Mouse (Mus musculus) thymus, postnatal 0 days (tissue): Measurements from ENCODE around the gene Ehbp1. TPM values are rescaled to one million over a fixed set of nuclear protein-coding genes. Genes with fewer than 3 reads are reported as not detected.

Experiments
- DNase-seq: peaks from one replicate; pipeline ENCODE4 v3.0.0-alpha.2; 2015; ENCODE audit warnings: low spot score
- polyA plus RNA-seq: library from polyadenylated mRNA; unstranded; fragments of >200 nt; fragmentation: Nextera tagmentation; extraction: Ambion mirVana; gene quantifications from 2 replicates; pipeline ENCODE4 v1.2.1, GENCODE M21; 2015

Ehbp1 gene
- polyA plus RNA-seq, 1 experiment from 2014 or later = 1.8 TPM

GRCm38 (mm10) chr11:21985118-21985517, 357.0 kb downstream of the Ehbp1 start:
- no peak for DNase-seq

- DNase-seq = no peak
Measured at GRCm38 (mm10) chr11:21974005-21974531, 368.0 kb downstream of the Ehbp1 start.

GRCm38 (mm10) chr11:21973597-21973996, 368.5 kb downstream of the Ehbp1 start:
- no peak for DNase-seq

- no peak for DNase-seq
Measured at GRCm38 (mm10) chr11:21968922-21969321, 373.2 kb downstream of the Ehbp1 start.

Other genes starting within 250 kb of the Ehbp1 start
- gene Tmem17, start 169.8 kb upstream of the Ehbp1 start, polyA plus RNA-seq = 4.2 and 4.9 TPM in 2 replicates